Mouse (Mus musculus): ENCODE measurements around the gene Zbtb17. TPM values are rescaled to one million over a fixed set of nuclear protein-coding genes. Genes with fewer than 3 reads are reported as not detected.

Gene Zbtb17
- polyA plus RNA-seq, 1 experiment: not detected

GRCm38 (mm10) chr4:141471491-141471890 is 27.0 kb downstream of the Zbtb17 start:
- TF ChIP-seq POLR2A (IDR thresholded peaks at IDR 0.05; ENCODE audit: insufficient read depth, low read depth, low read length): no peak
- no peak for TF ChIP-seq CTCF (IDR thresholded peaks at IDR 0.05; ENCODE audit: insufficient read depth, low read depth, low read length)
- H3K27ac ChIP-seq (ENCODE audit: insufficient read depth, low read depth, low read length): no peak overlapping the region
- peaks cover 16% of the 10 kb centered on the region for H3K4me1 ChIP-seq (ENCODE audit: control insufficient read depth, insufficient read depth, low read length)
- 97% methylated on average over 16 of the region's 16 CpGs for WGBS
- H3K4me3 ChIP-seq (ENCODE audit: insufficient read depth, low read depth, low read length): no peak overlapping the region

DNA sequence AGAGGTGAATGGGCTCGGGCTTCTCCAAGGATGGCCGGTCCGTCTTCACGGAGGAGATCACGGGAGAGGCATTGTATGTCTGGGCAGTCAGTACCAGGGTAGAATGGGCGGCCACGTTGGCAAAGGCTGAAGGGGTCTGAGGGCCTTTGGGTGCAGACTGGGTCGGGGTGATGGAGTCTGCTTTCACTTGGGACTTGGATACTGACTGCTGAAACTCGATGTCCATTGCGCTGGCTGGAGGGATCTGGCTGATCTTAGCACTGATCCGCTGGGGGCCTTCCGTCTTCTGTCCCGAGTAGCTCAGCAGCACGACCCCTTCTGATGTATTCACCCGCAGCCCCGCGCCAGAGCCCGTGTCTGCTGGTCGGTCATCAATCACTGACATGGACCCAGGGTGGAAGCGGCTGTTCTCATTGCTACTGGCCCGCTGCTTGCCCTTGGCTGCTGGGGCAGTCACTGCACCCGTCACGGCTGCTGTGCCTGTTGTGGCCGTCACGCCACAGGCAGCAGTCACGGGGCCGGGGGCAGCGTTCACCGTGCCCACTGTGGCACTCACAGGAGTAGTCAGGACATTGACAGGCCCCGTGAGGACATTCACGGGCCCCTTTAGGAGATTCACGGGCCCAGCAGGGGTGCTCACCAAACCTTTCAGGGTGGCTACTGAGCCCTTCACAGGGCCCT is 28.3 kb downstream of the Zbtb17 start:
- peaks cover 27% of the 10 kb centered on the region for H3K4me1 ChIP-seq (ENCODE audit: control insufficient read depth, insufficient read depth, low read length)
- 89% methylated on average over 32 of the region's 32 CpGs for WGBS
- no peak overlapping the region for H3K4me3 ChIP-seq (ENCODE audit: insufficient read depth, low read depth, low read length)
- no peak overlapping the region for H3K27ac ChIP-seq (ENCODE audit: insufficient read depth, low read depth, low read length)
- no peak for TF ChIP-seq CTCF (IDR thresholded peaks at IDR 0.05; ENCODE audit: insufficient read depth, low read depth, low read length)
- no peak for TF ChIP-seq POLR2A (IDR thresholded peaks at IDR 0.05; ENCODE audit: insufficient read depth, low read depth, low read length)

- 74% methylated on average over 19 of the region's 19 CpGs for WGBS
- H3K27ac ChIP-seq (ENCODE audit: insufficient read depth, low read depth, low read length): no peak overlapping the region
- no peak overlapping the region for H3K4me3 ChIP-seq (ENCODE audit: insufficient read depth, low read depth, low read length)
- peaks cover 39% of the 10 kb centered on the region for H3K4me1 ChIP-seq (ENCODE audit: control insufficient read depth, insufficient read depth, low read length)
- TF ChIP-seq CTCF (IDR thresholded peaks at IDR 0.05; ENCODE audit: insufficient read depth, low read depth, low read length): no peak
These were observed 30.0 kb downstream of the Zbtb17 start for GRCm38 (mm10) chr4:141474431-141474830.

GRCm38 (mm10) chr4:141477681-141478102 is 33.2 kb downstream of the Zbtb17 start:
- WGBS: 35% methylated on average over 16 of the region's 16 CpGs
- peak overlapping the region; percentile 17; the same call in 1 of the 2 replicates for H3K27ac ChIP-seq (ENCODE audit: insufficient read depth, low read depth, low read length)
- H3K4me3 ChIP-seq (ENCODE audit: insufficient read depth, low read depth, low read length): no peak overlapping the region
- no peak for TF ChIP-seq CTCF (IDR thresholded peaks at IDR 0.05; ENCODE audit: insufficient read depth, low read depth, low read length)
- TF ChIP-seq POLR2A (IDR thresholded peaks at IDR 0.05; ENCODE audit: insufficient read depth, low read depth, low read length): no peak
- peaks cover 40% of the 10 kb centered on the region for H3K4me1 ChIP-seq (ENCODE audit: control insufficient read depth, insufficient read depth, low read length)

DNA sequence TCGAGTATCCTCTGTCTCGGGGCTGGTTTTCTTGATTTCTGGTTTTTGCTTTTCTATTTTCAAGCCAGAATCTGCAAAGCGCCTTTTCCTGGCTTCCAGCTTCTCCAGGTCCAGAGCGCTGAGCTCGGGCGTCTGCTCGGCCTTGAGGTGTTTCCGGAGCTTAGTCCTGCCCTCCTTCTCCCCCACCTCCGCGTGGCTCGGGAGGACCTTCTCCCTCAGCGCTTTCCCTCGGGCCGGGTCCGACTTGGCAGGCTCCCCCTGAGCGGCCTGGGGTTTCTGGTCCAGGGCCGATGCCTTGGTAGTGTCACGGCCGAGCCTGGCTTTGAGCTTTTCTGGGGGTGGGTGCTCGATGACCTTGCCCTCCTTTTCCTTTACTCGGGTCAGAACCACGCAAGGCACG is 33.8 kb downstream of the Zbtb17 start:
- TF ChIP-seq POLR2A (IDR thresholded peaks at IDR 0.05; ENCODE audit: insufficient read depth, low read depth, low read length) (no peak), CTCF (IDR thresholded peaks at IDR 0.05; ENCODE audit: insufficient read depth, low read depth, low read length) (no peak)
- Histone ChIP-seq H3K4me1 (ENCODE audit: control insufficient read depth, insufficient read depth, low read length) (peaks cover 40% of the 10 kb centered on the region), H3K27ac (ENCODE audit: insufficient read depth, low read depth, low read length) (peak overlapping the region; percentile 26), H3K4me3 (ENCODE audit: insufficient read depth, low read depth, low read length) (no peak overlapping the region)
- 55% methylated on average over 23 of the region's 23 CpGs for WGBS

- no peak overlapping the region for H3K4me3 ChIP-seq (ENCODE audit: insufficient read depth, low read depth, low read length)
- peak overlapping the region; percentile 26; the same call in 1 of the 2 replicates for H3K27ac ChIP-seq (ENCODE audit: insufficient read depth, low read depth, low read length)
- TF ChIP-seq POLR2A (IDR thresholded peaks at IDR 0.05; ENCODE audit: insufficient read depth, low read depth, low read length): no peak
- no peak for TF ChIP-seq CTCF (IDR thresholded peaks at IDR 0.05; ENCODE audit: insufficient read depth, low read depth, low read length)
- H3K4me1 ChIP-seq (ENCODE audit: control insufficient read depth, insufficient read depth, low read length): peaks cover 40% of the 10 kb centered on the region
- 61% methylated on average over 32 of the region's 32 CpGs for WGBS
These were observed 34.3 kb downstream of the Zbtb17 start for GRCm38 (mm10) chr4:141478794-141479193.

- H3K4me1 ChIP-seq (ENCODE audit: control insufficient read depth, insufficient read depth, low read length): peaks cover 40% of the 10 kb centered on the region
- WGBS: 67% methylated on average over 8 of the region's 8 CpGs
- no peak overlapping the region for H3K27ac ChIP-seq (ENCODE audit: insufficient read depth, low read depth, low read length)
- H3K4me3 ChIP-seq (ENCODE audit: insufficient read depth, low read depth, low read length): no peak overlapping the region
- TF ChIP-seq CTCF (IDR thresholded peaks at IDR 0.05; ENCODE audit: insufficient read depth, low read depth, low read length): no peak
- TF ChIP-seq POLR2A (IDR thresholded peaks at IDR 0.05; ENCODE audit: insufficient read depth, low read depth, low read length): no peak
These were observed 35.0 kb downstream of the Zbtb17 start for GRCm38 (mm10) chr4:141479411-141479810.

DNA sequence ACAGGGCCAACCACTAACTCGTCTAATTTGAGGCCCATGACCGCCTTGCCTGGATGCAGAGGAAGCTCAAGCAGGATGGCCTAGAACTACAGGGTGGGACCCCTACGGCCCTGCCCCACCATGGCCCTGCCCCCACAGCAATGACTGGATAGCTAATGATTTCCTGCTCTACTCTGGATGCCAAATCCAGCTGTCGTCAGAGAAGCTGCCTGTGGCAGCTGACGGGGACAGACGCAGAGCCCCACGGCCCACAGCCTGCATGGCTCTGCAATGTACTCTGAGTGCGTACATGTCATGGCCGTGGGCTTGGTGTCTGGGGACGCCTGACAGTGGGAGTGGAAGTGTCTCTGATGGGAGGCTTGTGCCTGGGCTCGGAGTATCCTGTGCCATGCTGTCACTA is 39.6 kb downstream of the Zbtb17 start:
- Histone ChIP-seq H3K27ac (ENCODE audit: insufficient read depth, low read depth, low read length) (no peak overlapping the region), H3K4me3 (ENCODE audit: insufficient read depth, low read depth, low read length) (no peak overlapping the region), H3K4me1 (ENCODE audit: control insufficient read depth, insufficient read depth, low read length) (peaks cover 4% of the 10 kb centered on the region)
- TF ChIP-seq CTCF (IDR thresholded peaks at IDR 0.05; ENCODE audit: insufficient read depth, low read depth, low read length) (no peak), POLR2A (IDR thresholded peaks at IDR 0.05; ENCODE audit: insufficient read depth, low read depth, low read length) (no peak)
- 69% methylated on average over 11 of the region's 11 CpGs for WGBS

GRCm38 (mm10) chr4:141487581-141487980 is 43.1 kb downstream of the Zbtb17 start:
- Histone ChIP-seq H3K27ac (ENCODE audit: insufficient read depth, low read depth, low read length) (no peak overlapping the region), H3K4me1 (ENCODE audit: control insufficient read depth, insufficient read depth, low read length) (no peaks in the 10 kb centered on the region), H3K4me3 (ENCODE audit: insufficient read depth, low read depth, low read length) (no peak overlapping the region)
- WGBS: 80% methylated on average over 11 of the region's 11 CpGs
- TF ChIP-seq POLR2A (IDR thresholded peaks at IDR 0.05; ENCODE audit: insufficient read depth, low read depth, low read length) (no peak), CTCF (IDR thresholded peaks at IDR 0.05; ENCODE audit: insufficient read depth, low read depth, low read length) (no peak)

All from olfactory bulb, adult 2 months (tissue).